Mouse (Mus musculus): ENCODE measurements around the gene Scyl2.

DNA sequence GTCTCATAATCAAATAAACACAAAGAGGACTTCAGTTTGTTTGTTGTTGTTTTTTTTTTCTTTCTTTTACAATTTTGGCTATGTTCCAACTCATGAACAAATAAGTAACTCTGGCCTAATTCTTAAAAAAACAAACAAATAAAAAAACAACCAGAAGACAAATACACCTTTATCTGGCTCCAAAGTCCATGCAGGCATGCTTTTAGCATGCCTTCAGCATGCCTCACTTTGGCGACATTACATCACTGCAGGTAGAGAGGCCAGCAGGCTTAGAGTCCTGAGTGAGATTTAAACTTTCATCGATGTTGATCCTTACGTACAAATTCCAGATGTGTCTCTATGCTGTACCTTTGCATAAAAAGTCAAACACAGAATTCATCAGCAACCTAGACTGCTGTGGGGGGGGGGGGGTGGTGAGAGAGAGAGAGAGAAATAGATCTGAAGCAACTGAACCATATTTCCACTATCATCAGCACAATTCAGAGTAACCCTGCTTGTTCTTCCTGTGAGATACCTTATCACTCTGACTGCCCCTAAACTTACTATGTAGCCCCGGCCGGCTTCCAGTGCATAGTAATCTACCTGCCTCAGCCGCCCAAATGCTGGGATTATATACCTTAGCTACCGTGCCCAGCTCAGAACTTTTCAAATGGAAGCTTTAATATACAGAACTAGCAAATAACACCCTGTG, 52.2 kb downstream of the Scyl2 start:
- TF ChIP-seq CTCF (IDR thresholded peaks at IDR 0.05; ENCODE audit: low read depth), result no peak
- no peak for TF ChIP-seq EP300 (IDR thresholded peaks at IDR 0.05; ENCODE audit: low read depth)
